Mouse (Mus musculus) ES-Bruce4 (cell line): ENCODE results near the gene Dnpep. TPM values are rescaled to one million over a fixed set of nuclear protein-coding genes. Genes with fewer than 3 reads are reported as not detected.

Source experiments
- H3K27ac ChIP-seq: 2 replicates; pipeline ENCODE4 v1.5.1; 2012; ENCODE audit warnings: low read length, inconsistent platforms; ENCODE audit not compliant: insufficient read depth
- H3K27me3 ChIP-seq: 2 replicates; pipeline ENCODE4 v1.6.1; 2012; ENCODE audit warnings: mild to moderate bottlenecking, low read length, inconsistent platforms; ENCODE audit not compliant: control insufficient read depth, poor library complexity, insufficient read depth, severe bottlenecking
- H3K36me3 ChIP-seq: 2 replicates; pipeline ENCODE4 v1.6.1; 2012; ENCODE audit warnings: inconsistent platforms, mild to moderate bottlenecking, low read length, moderate library complexity; ENCODE audit not compliant: control insufficient read depth, poor library complexity, insufficient read depth, severe bottlenecking
- H3K4me1 ChIP-seq: one replicate; pipeline ENCODE4 v1.8.1; 2011; ENCODE audit warnings: low read length; ENCODE audit not compliant: control insufficient read depth, insufficient read depth
- H3K4me3 ChIP-seq: 2 replicates; pipeline ENCODE4 v1.5.1; 2011; ENCODE audit warnings: low read depth, mild to moderate bottlenecking, low read length
- H3K9ac ChIP-seq: 2 replicates; pipeline ENCODE4 v1.6.1; 2012; ENCODE audit warnings: low read depth, mild to moderate bottlenecking, inconsistent platforms; ENCODE audit not compliant: poor library complexity, severe bottlenecking
- H3K9me3 ChIP-seq: replicated peaks from 2 replicates; pipeline ENCODE4 v1.6.1; 2012; ENCODE audit warnings: mild to moderate bottlenecking, low read length, inconsistent platforms; ENCODE audit not compliant: control insufficient read depth, poor library complexity, insufficient read depth, severe bottlenecking
- CTCF ChIP-seq: IDR thresholded peaks from one replicate; pipeline ENCODE4 v1.8.1; 2011; ENCODE audit warnings: low read depth, low read length
- EP300 ChIP-seq: IDR thresholded peaks from 2 replicates; pipeline ENCODE4 v1.6.1; 2011; ENCODE audit warnings: low read depth, low read length; ENCODE audit not compliant: insufficient read depth
- POLR2A ChIP-seq: IDR thresholded peaks from one replicate; pipeline ENCODE4 v1.8.1; 2011; ENCODE audit warnings: low read length; ENCODE audit not compliant: insufficient read depth
- polyA plus RNA-seq: library from polyadenylated mRNA; stranded (reverse); fragments of >200 nt; gene quantifications from 2 replicates; pipeline ENCODE4 v1.2.4, GENCODE M21; 2011; ENCODE audit warnings: low read depth; ENCODE audit not compliant: missing spikeins, insufficient read depth, insufficient read length

Gene Dnpep
- polyA plus RNA-seq, 1 experiment = 104 TPM

GRCm38 (mm10) chr1:75345036-75345935 is 27.5 kb upstream of the Dnpep start:
- Histone ChIP-seq H3K9ac (peak overlapping the region; percentile 16), H3K27ac (peak overlapping the region; percentile 5), H3K9me3 (no peaks in the 10 kb centered on the region), H3K4me3 (peak overlapping the region; percentile 67), H3K4me1 (peaks cover 11% of the 10 kb centered on the region), H3K36me3 (no peaks in the 10 kb centered on the region), H3K27me3 (no peaks in the 10 kb centered on the region)
- TF ChIP-seq POLR2A = peak; percentile 46
- TF ChIP-seq EP300 = no peak
- TF ChIP-seq CTCF = peak; percentile 56

DNA sequence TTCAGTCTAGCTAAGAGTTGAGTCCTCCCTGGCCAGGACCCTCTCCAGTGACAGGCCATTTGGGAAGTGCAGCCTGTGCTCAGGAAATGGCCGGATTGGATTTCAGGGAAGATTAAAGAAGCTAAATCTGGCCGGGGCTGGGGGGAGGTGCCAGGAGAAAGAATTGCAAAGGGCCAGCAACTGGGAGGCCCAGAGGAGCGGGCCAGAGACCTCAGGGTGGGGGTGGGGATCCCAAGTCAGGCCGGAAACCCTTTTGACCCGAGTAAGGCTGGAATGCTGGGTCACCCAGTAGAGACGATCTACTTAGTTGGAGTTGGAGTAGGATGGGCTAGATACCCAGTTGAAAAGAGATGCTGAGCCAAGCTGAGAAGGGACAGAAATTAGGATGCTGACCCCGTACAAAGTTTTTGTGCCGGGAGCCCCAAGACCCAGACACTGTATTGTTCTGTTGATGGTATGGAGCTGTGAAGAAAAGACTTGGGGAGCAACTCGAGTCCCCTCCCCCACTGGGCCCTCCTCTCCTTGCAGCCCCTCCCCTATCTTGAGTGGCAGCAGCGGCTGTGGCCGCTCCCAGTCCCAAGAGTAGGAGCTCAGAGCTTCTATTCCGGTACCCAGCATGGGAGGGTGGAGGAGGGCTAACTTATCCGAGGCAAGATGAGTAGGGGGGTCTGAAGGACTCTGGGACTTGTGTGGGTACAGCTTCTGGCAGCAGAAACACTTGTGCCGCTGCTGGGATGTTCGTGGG is 26.7 kb upstream of the Dnpep start:
- H3K9ac ChIP-seq = peak overlapping the region; percentile 16
- peak overlapping the region; percentile 82 for H3K27ac ChIP-seq
- H3K4me1 ChIP-seq = peaks cover 7% of the 10 kb centered on the region
- H3K36me3 ChIP-seq = no peaks in the 10 kb centered on the region
- TF ChIP-seq CTCF (no peak), EP300 (0 out of 2 replicates have a peak, but pooled peaks have one; percentile 17), POLR2A (peak; percentile 11)
- no peaks in the 10 kb centered on the region for H3K27me3 ChIP-seq
- H3K4me3 ChIP-seq = peak overlapping the region; percentile 67
- H3K9me3 ChIP-seq = no peaks in the 10 kb centered on the region

DNA sequence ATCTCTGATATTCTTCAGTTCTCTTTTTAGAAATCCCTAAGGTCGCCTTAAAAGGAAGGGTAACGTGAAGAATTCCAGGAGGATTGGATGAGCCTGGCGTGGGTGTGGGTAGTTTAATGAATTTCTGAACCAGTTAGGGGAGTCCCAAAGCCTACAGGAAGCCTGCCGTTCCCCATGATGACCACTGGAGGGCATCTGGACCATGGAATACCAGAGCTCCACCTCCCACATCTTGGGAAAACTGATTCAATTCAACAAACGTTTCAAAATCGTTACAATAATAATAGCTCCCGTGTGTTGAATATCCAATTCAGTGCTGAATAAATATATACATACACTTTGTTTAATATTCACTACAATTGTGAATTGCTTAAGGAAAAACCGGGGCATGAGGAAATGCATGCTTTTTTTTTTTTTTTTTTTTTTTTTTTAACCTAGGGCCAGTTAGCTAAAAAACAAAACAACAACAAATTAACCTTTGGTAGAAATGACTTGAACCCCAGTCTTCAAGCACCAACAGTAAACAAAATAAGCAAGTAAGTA is 25.2 kb upstream of the Dnpep start:
- no peaks in the 10 kb centered on the region for H3K27me3 ChIP-seq
- no peak overlapping the region for H3K9ac ChIP-seq
- no peak overlapping the region for H3K27ac ChIP-seq
- no peak overlapping the region for H3K4me3 ChIP-seq
- H3K9me3 ChIP-seq = no peaks in the 10 kb centered on the region
- TF ChIP-seq EP300 (no peak), CTCF (peak; percentile 81), POLR2A (no peak)
- no peaks in the 10 kb centered on the region for H3K36me3 ChIP-seq
- H3K4me1 ChIP-seq = peaks cover 3% of the 10 kb centered on the region

GRCm38 (mm10) chr1:75340519-75340918 is 22.7 kb upstream of the Dnpep start:
- Histone ChIP-seq H3K9ac (no peak overlapping the region), H3K36me3 (no peaks in the 10 kb centered on the region), H3K27ac (no peak overlapping the region), H3K4me3 (no peak overlapping the region), H3K4me1 (peaks cover 2% of the 10 kb centered on the region), H3K27me3 (no peaks in the 10 kb centered on the region), H3K9me3 (no peaks in the 10 kb centered on the region)
- no peak for TF ChIP-seq CTCF
- no peak for TF ChIP-seq EP300
- TF ChIP-seq POLR2A = no peak

DNA sequence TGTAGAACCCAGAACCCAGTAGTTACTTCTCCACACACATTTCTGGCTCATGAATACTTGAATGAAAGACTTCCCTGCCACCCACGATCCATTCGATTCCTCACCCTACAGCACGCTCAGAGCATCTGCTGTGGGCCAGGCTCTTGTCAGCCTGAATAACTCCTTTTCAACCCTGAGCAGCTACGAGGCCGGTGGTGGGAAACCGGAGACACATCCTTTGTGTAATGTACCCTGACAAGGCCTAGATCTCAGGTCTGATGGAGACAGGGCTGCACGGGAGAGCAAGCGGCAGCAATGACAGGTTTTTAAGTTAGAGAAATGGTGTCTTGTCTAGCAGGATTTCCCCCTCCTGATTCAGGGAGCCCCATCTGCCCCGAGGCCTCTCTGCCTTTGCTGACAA is 21.5 kb upstream of the Dnpep start:
- Histone ChIP-seq H3K4me1 (peaks cover 2% of the 10 kb centered on the region), H3K36me3 (no peaks in the 10 kb centered on the region), H3K9me3 (no peaks in the 10 kb centered on the region), H3K4me3 (no peak overlapping the region), H3K27me3 (no peaks in the 10 kb centered on the region), H3K27ac (no peak overlapping the region), H3K9ac (no peak overlapping the region)
- no peak for TF ChIP-seq POLR2A
- no peak for TF ChIP-seq EP300
- no peak for TF ChIP-seq CTCF
